Mouse (Mus musculus) intestine, embryonic 14.5 days (tissue): ENCODE data around the gene Rwdd4a. TPM values are rescaled to one million over a fixed set of nuclear protein-coding genes. Genes with fewer than 3 reads are reported as not detected.

Experiments used
- ATAC-seq: fragments of 200-750 bp; cut with Nextera tagmentation; replicated peaks from 2 replicates; pipeline ENCODE4 v1.8.0; 2017; ENCODE audit warnings: low read depth, moderate number of reproducible peaks, moderate TSS enrichment, moderate library complexity; ENCODE audit not compliant: low FRiP score, low TSS enrichment
- DNase-seq: peaks from one replicate; pipeline ENCODE4 v3.0.0-alpha.2; 2018; ENCODE audit warnings: low spot score
- H3K27ac ChIP-seq: fragments of 300-500 bp; sonication (generic); 2 replicates; pipeline ENCODE4 v1.5.1; 2014; ENCODE audit warnings: low read depth, mild to moderate bottlenecking, control low read depth
- H3K27me3 ChIP-seq: fragments of 300-500 bp; sonication (generic); replicated peaks from 2 replicates; pipeline ENCODE4 v1.6.1; 2014; ENCODE audit warnings: low read length, control low read depth; ENCODE audit not compliant: control insufficient read depth, insufficient read depth
- H3K36me3 ChIP-seq: fragments of 300-500 bp; sonication (generic); 2 replicates; pipeline ENCODE4 v1.6.1; 2014; ENCODE audit warnings: low read length, control low read depth; ENCODE audit not compliant: control insufficient read depth, insufficient read depth
- H3K4me1 ChIP-seq: fragments of 300-500 bp; sonication (generic); replicated peaks from 2 replicates; pipeline ENCODE4 v1.6.1; 2014; ENCODE audit warnings: low read length, control low read depth, mixed read lengths; ENCODE audit not compliant: control insufficient read depth, insufficient read depth
- H3K4me2 ChIP-seq: fragments of 300-500 bp; sonication (generic); 2 replicates; pipeline ENCODE4 v1.6.1; 2014; ENCODE audit warnings: low read length
- H3K4me3 ChIP-seq: fragments of 300-500 bp; sonication (generic); 2 replicates; pipeline ENCODE4 v1.5.1; 2014; ENCODE audit warnings: low read depth, low read length, control low read depth, mixed read lengths
- H3K9ac ChIP-seq: fragments of 300-500 bp; sonication (generic); 2 replicates; pipeline ENCODE4 v1.6.1; 2014; ENCODE audit warnings: mild to moderate bottlenecking, low read length
- H3K9me3 ChIP-seq: fragments of 300-500 bp; sonication (generic); 2 replicates; pipeline ENCODE4 v1.6.1; 2016; ENCODE audit warnings: low read length, control low read depth; ENCODE audit not compliant: control insufficient read depth
- WGBS: fragments of 180-500 bp; shearing (Covaris S2); extraction: QIAGEN DNeasy Blood & Tissue Kit; methylation state at CpG from one replicate; pipeline ENCODE4 v1.1.7; 2014; 5-methylcytosine and 5-hydroxymethylcytosine counted together
- microRNA-seq: library from miRNA; unstranded; fragments of <30 nt; microRNA quantifications from one replicate; pipeline ENCODE4, GENCODE M21; 2016
- polyA plus RNA-seq: library from polyadenylated mRNA; unstranded; fragments of >200 nt; fragmentation: Nextera tagmentation; extraction: Ambion mirVana; gene quantifications from 2 replicates; pipeline ENCODE4 v1.2.1, GENCODE M21; 2014

The Rwdd4a gene
- polyA plus RNA-seq, 1 experiment from 2014 or later, result 44.4 TPM

- Histone ChIP-seq H3K36me3 (no peaks in the 10 kb centered on the region), H3K4me2 (no peak overlapping the region), H3K4me1 (no peaks in the 10 kb centered on the region), H3K27me3 (no peaks in the 10 kb centered on the region), H3K4me3 (no peak overlapping the region), H3K9me3 (no peaks in the 10 kb centered on the region), H3K9ac (no peak overlapping the region), H3K27ac (no peak overlapping the region)
- DNase-seq (no peak), ATAC-seq (no peak)
- 48% methylated on average over 8 of the region's 8 CpGs for WGBS
Observed at GRCm38 (mm10) chr8:47600664-47601063, 67.2 kb downstream of the Rwdd4a start.

Small RNA genes lying within 50 kb of the gene (microRNA-seq; reads per million reads assigned to microRNA genes)
- gene Gm27409, result not detected

Other genes with a start within 250 kb of the Rwdd4a start
- 10.6 and 12.8 TPM in 2 replicates for gene Stox2, start 87.3 kb upstream of the Rwdd4a start, polyA plus RNA-seq
- gene Trappc11, start 194 bp upstream of the Rwdd4a start, polyA plus RNA-seq, result 28.6 and 35.1 TPM in 2 replicates
- 11.5 and 14.3 TPM in 2 replicates for gene Ing2, start 141.9 kb downstream of the Rwdd4a start, polyA plus RNA-seq
- 22.8 and 23.8 TPM in 2 replicates for gene Cdkn2aip, start 180.3 kb downstream of the Rwdd4a start, polyA plus RNA-seq